Mouse (Mus musculus): ENCODE measurements around the gene Csrnp2.
"Not testable (repeated sequence)": the region's sequence is repeated elsewhere in the genome, so short reads cannot be mapped to it uniquely, and the experiment has no call there.

Gene Csrnp2

GRCm38 (mm10) chr15:100495102-100495501, at the start of gene Csrnp2:
Gene Csrnp2 (minus strand): TSS chr15:100495488.
- peak; percentile 94 for DNase-seq

GRCm38 (mm10) chr15:100543651-100544030, 48.4 kb upstream of the Csrnp2 start:
- not testable (repeated sequence) for DNase-seq

- DNase-seq: not testable (repeated sequence)
Measured at GRCm38 (mm10) chr15:100542876-100543650, 47.8 kb upstream of the Csrnp2 start.

GRCm38 (mm10) chr15:100541426-100541825, 46.1 kb upstream of the Csrnp2 start:
- no peak for DNase-seq

- DNase-seq: not testable (repeated sequence)
Measured at GRCm38 (mm10) chr15:100541001-100541400, 45.7 kb upstream of the Csrnp2 start.

- DNase-seq: no peak
Measured at GRCm38 (mm10) chr15:100539411-100539810, 44.1 kb upstream of the Csrnp2 start.

- no peak for DNase-seq
Measured at GRCm38 (mm10) chr15:100537913-100538312, 42.6 kb upstream of the Csrnp2 start.

- DNase-seq: no peak
Measured at GRCm38 (mm10) chr15:100527900-100528299, 32.6 kb upstream of the Csrnp2 start.

- DNase-seq: no peak
Measured at GRCm38 (mm10) chr15:100525405-100525804, 30.1 kb upstream of the Csrnp2 start.

- no peak for DNase-seq
Measured at GRCm38 (mm10) chr15:100520306-100520705, 25.0 kb upstream of the Csrnp2 start.

GRCm38 (mm10) chr15:100515121-100515520, 19.8 kb upstream of the Csrnp2 start:
- DNase-seq: no peak

- DNase-seq: no peak
Measured at GRCm38 (mm10) chr15:100513387-100513786, 18.1 kb upstream of the Csrnp2 start.

- no peak for DNase-seq
Measured at GRCm38 (mm10) chr15:100510072-100510471, 14.8 kb upstream of the Csrnp2 start.

GRCm38 (mm10) chr15:100508454-100509167, 13.3 kb upstream of the Csrnp2 start:
- DNase-seq: no peak

GRCm38 (mm10) chr15:100499506-100499905, 4.2 kb upstream of the Csrnp2 start:
- not testable (repeated sequence) for DNase-seq

- peak; percentile 59 for DNase-seq
Measured at GRCm38 (mm10) chr15:100494647-100495046, 641 bp downstream of the Csrnp2 start.

GRCm38 (mm10) chr15:100491966-100492365, 3.3 kb downstream of the Csrnp2 start:
- no peak for DNase-seq

GRCm38 (mm10) chr15:100489263-100489662, 6.0 kb downstream of the Csrnp2 start:
- DNase-seq: no peak

- DNase-seq: not testable (repeated sequence)
Measured at GRCm38 (mm10) chr15:100488297-100488696, 7.0 kb downstream of the Csrnp2 start.

- DNase-seq: no peak
Measured at GRCm38 (mm10) chr15:100487050-100487449, 8.2 kb downstream of the Csrnp2 start.

- no peak for DNase-seq
Measured at GRCm38 (mm10) chr15:100486450-100486849, 8.8 kb downstream of the Csrnp2 start.

- DNase-seq: no peak
Measured at GRCm38 (mm10) chr15:100485576-100485975, 9.7 kb downstream of the Csrnp2 start.

GRCm38 (mm10) chr15:100478925-100479324, 16.4 kb downstream of the Csrnp2 start:
- no peak for DNase-seq

GRCm38 (mm10) chr15:100478351-100478750, 16.9 kb downstream of the Csrnp2 start:
- DNase-seq: no peak

Measured in right cerebral cortex, postnatal 14 days (tissue).